Comparison of ENCODE assay signal across 8 mouse cellular contexts in genomic region chrX:140062135-140062975, GRCm38 (mm10). TPM values are rescaled to one million over a fixed set of nuclear protein-coding genes. Genes with fewer than 3 reads are reported as not detected.
DNase-seq lines count a peak whose midpoint lies in the region; ATAC-seq and TF ChIP-seq lines count a peak whose summit lies in the region.

Gene Nup62cl, minus strand, starts transcription at chrX:140062712.
Gene Pih1h3b, plus strand, starts transcription at chrX:140062879.

- DNase-seq in left cerebral cortex, adult 2 months (ENCODE audit: extremely low spot score in 1 of 2, low spot score in 2 of 2): peak in 1 of 2 experiments; percentile 7
- no peak for DNase-seq in left cerebral cortex, postnatal 25 days (ENCODE audit: low spot score in 2 of 2)
- DNase-seq in cerebellum, adult 18-20 months: peak; percentile 11
- peak; percentile 28 for DNase-seq in forelimb bud, embryonic 11.5 days (ENCODE audit: low read depth, low spot score)
- peak; percentile 50 for DNase-seq in midbrain, embryonic 14.5 days
- peak; percentile 76 for DNase-seq in testis, postnatal 10 days (ENCODE audit: low spot score)

- intact Hi-C loops in left cerebral cortex, adult 2 months (cut with DNase I): no loop called here
- intact Hi-C loops in left cerebral cortex, postnatal 25 days (cut with DNase I): no loop called here

- 0 out of 2 replicates have a peak, but pooled peaks cover 7% of the 10 kb centered on the region for H3K4me1 ChIP-seq in hindbrain, embryonic 13.5 days (replicated peaks)
- H3K4me1 ChIP-seq in limb, embryonic 15.5 days: peaks cover 7% of the 10 kb centered on the region; the same call in 1 of the 2 replicates
- H3K4me1 ChIP-seq in midbrain, embryonic 14.5 days (ENCODE audit: control insufficient read depth, insufficient read depth, low read length): no peaks in the 10 kb centered on the region

- no peak for TF ChIP-seq CTCF in left cerebral cortex, adult 2 months (IDR thresholded peaks at IDR 0.05)

- H3K27ac ChIP-seq in left cerebral cortex, adult 2 months: no peak within 1 kb of the TSS
- no peak within 1 kb of the TSS for H3K27ac ChIP-seq in hindbrain, embryonic 13.5 days
- no peak within 1 kb of the TSS for H3K27ac ChIP-seq in limb, embryonic 15.5 days
- H3K27ac ChIP-seq in midbrain, embryonic 14.5 days (replicated peaks; ENCODE audit: low read depth, low read length): no peak within 1 kb of the TSS

- peak within 1 kb of the TSS; percentile 57 for H3K4me2 ChIP-seq in hindbrain, embryonic 13.5 days
- peak within 1 kb of the TSS; percentile 50 for H3K4me2 ChIP-seq in limb, embryonic 15.5 days
- peak within 1 kb of the TSS; percentile 55 for H3K4me2 ChIP-seq in midbrain, embryonic 14.5 days (ENCODE audit: low read length)

- H3K9me3 ChIP-seq in hindbrain, embryonic 13.5 days: 0 out of 2 replicates have a peak, but pooled peaks cover 4% of the 10 kb centered on the region
- no peaks in the 10 kb centered on the region; the same call in 1 of the 2 replicates for H3K9me3 ChIP-seq in limb, embryonic 15.5 days
- H3K9me3 ChIP-seq in midbrain, embryonic 14.5 days (ENCODE audit: control insufficient read depth, low read length): peaks cover 9% of the 10 kb centered on the region

- H3K36me3 ChIP-seq in hindbrain, embryonic 13.5 days: no peaks in the 10 kb centered on the region
- H3K36me3 ChIP-seq in limb, embryonic 15.5 days: no peaks in the 10 kb centered on the region
- H3K36me3 ChIP-seq in midbrain, embryonic 14.5 days (ENCODE audit: control insufficient read depth, insufficient read depth, low read length): no peaks in the 10 kb centered on the region

- peak within 1 kb of the TSS; percentile 25; the same call in 1 of the 2 replicates for H3K4me3 ChIP-seq in left cerebral cortex, adult 2 months
- peak within 1 kb of the TSS; percentile 39 for H3K4me3 ChIP-seq in hindbrain, embryonic 13.5 days
- H3K4me3 ChIP-seq in limb, embryonic 15.5 days: peak within 1 kb of the TSS; percentile 40
- H3K4me3 ChIP-seq in midbrain, embryonic 14.5 days (replicated peaks; ENCODE audit: low read depth, low read length): peak within 1 kb of the TSS; percentile 35

- 19% methylated on average over 64 of the region's 64 CpGs for WGBS in hindbrain, embryonic 13.5 days
- 27% methylated on average over 63 of the region's 64 CpGs for WGBS in limb, embryonic 15.5 days
- 21% methylated on average over 64 of the region's 64 CpGs for WGBS in midbrain, embryonic 14.5 days

- ATAC-seq in hindbrain, embryonic 13.5 days (ENCODE audit: low FRiP score): peak; percentile 49; the same call in 1 of the 2 replicates
- no peak for ATAC-seq in limb, embryonic 15.5 days (ENCODE audit: insufficient number of reproducible peaks, low FRiP score, low TSS enrichment, low read depth)
- peak; percentile 68; the same call in 1 of the 2 replicates for ATAC-seq in midbrain, embryonic 14.5 days (ENCODE audit: low FRiP score, low TSS enrichment)

- peaks cover 40% of the 10 kb centered on the region for H3K27me3 ChIP-seq in hindbrain, embryonic 13.5 days
- peaks cover 32% of the 10 kb centered on the region for H3K27me3 ChIP-seq in limb, embryonic 15.5 days
- peaks cover 16% of the 10 kb centered on the region for H3K27me3 ChIP-seq in midbrain, embryonic 14.5 days (ENCODE audit: control insufficient read depth, insufficient read depth, low read length)

- H3K9ac ChIP-seq in hindbrain, embryonic 13.5 days: no peak within 1 kb of the TSS
- H3K9ac ChIP-seq in limb, embryonic 15.5 days: no peak within 1 kb of the TSS
- no peak within 1 kb of the TSS for H3K9ac ChIP-seq in midbrain, embryonic 14.5 days (replicated peaks; ENCODE audit: low read length)

RNA-seq across cellular contexts. Expression of gene Nup62cl, which starts in this region (rescaled TPM):
- total RNA-seq in left cerebral cortex, adult 2 months (2021): under 1 TPM in 1 of 2 experiments, not detected in 1; 0.37 TPM
- not detected for total RNA-seq in left cerebral cortex, postnatal 25 days (2021)
- 1.0 TPM in 2 replicates for polyA plus RNA-seq in hindbrain, embryonic 13.5 days (2015; fragmentation: Nextera tagmentation; extraction: Ambion mirVana)
- 2.2 and 3.4 TPM in 2 replicates for polyA plus RNA-seq in limb, embryonic 15.5 days (2015; fragmentation: Nextera tagmentation; extraction: Ambion mirVana)
- polyA plus RNA-seq in midbrain, embryonic 14.5 days (2014; fragmentation: Nextera tagmentation; extraction: Ambion mirVana): 1.4 and 1.5 TPM in 2 replicates

RNA-seq across cellular contexts. Expression of gene Pih1h3b, which starts in this region (rescaled TPM):
- total RNA-seq in left cerebral cortex, adult 2 months (2021): not detected
- not detected for total RNA-seq in left cerebral cortex, postnatal 25 days (2021)
- 0.10 TPM in 1 of 2 replicates, not detected in the other for polyA plus RNA-seq in hindbrain, embryonic 13.5 days (2015; fragmentation: Nextera tagmentation; extraction: Ambion mirVana)
- not detected in 2 replicates for polyA plus RNA-seq in limb, embryonic 15.5 days (2015; fragmentation: Nextera tagmentation; extraction: Ambion mirVana)
- polyA plus RNA-seq in midbrain, embryonic 14.5 days (2014; fragmentation: Nextera tagmentation; extraction: Ambion mirVana): not detected in 2 replicates

Comparison
In these comparisons a context has a peak if more than half of its experiments do, and no peak if none do; other contexts are left out.
1. DNase-seq: peak in cerebellum, adult 18-20 months (2 of 2), forelimb bud, embryonic 11.5 days (single experiment), midbrain, embryonic 14.5 days (single experiment) and testis, postnatal 10 days (single experiment); none in left cerebral cortex, postnatal 25 days (0 of 2).
2. Peak in every context shown above with its lines, with median percentiles within 50 percentile points of each other: H3K4me3 ChIP-seq and H3K4me2 ChIP-seq.